Mouse (Mus musculus) heart, postnatal 0 days (tissue): ENCODE data around the gene Wnt7a. TPM values are rescaled to one million over a fixed set of nuclear protein-coding genes. Genes with fewer than 3 reads are reported as not detected.

Source experiments
- ATAC-seq: fragments of 200-750 bp; cut with Nextera tagmentation; 2 replicates; pipeline ENCODE4 v1.8.0; 2017; ENCODE audit warnings: low read depth, moderate number of reproducible peaks, moderate library complexity; ENCODE audit not compliant: insufficient read depth
- DNase-seq: peaks from one replicate; pipeline ENCODE4 v3.0.0-alpha.2; 2016; ENCODE audit warnings: low spot score
- H3K27ac ChIP-seq: fragments of 300-500 bp; sonication (generic); 2 replicates; pipeline ENCODE4 v1.5.1; 2014; ENCODE audit warnings: low read depth, mild to moderate bottlenecking
- H3K27me3 ChIP-seq: fragments of 300-500 bp; sonication (generic); 2 replicates; pipeline ENCODE4 v1.6.1; 2014; ENCODE audit warnings: low read length, mixed read lengths; ENCODE audit not compliant: control insufficient read depth, insufficient read depth
- H3K36me3 ChIP-seq: fragments of 300-500 bp; sonication (generic); replicated peaks from 2 replicates; pipeline ENCODE4 v1.6.1; 2014; ENCODE audit warnings: low read length, mixed read lengths; ENCODE audit not compliant: control insufficient read depth, insufficient read depth
- H3K4me1 ChIP-seq: fragments of 300-500 bp; sonication (generic); 2 replicates; pipeline ENCODE4 v1.6.1; 2014; ENCODE audit warnings: antibody characterized with exemption; ENCODE audit not compliant: control insufficient read depth, insufficient read depth
- H3K4me2 ChIP-seq: fragments of 300-500 bp; sonication (generic); 2 replicates; pipeline ENCODE4 v1.6.1; 2014; ENCODE audit warnings: low read depth, mild to moderate bottlenecking, low read length, moderate library complexity
- H3K4me3 ChIP-seq: fragments of 300-500 bp; sonication (generic); 2 replicates; pipeline ENCODE4 v1.5.1; 2014; ENCODE audit warnings: low read depth, low read length
- H3K9ac ChIP-seq: fragments of 300-500 bp; sonication (generic); replicated peaks from 2 replicates; pipeline ENCODE4 v1.6.1; 2014; ENCODE audit warnings: low read depth, low read length, mixed read lengths
- H3K9me3 ChIP-seq: fragments of 300-500 bp; sonication (generic); replicated peaks from 2 replicates; pipeline ENCODE4 v1.6.1; 2016; ENCODE audit warnings: low read length; ENCODE audit not compliant: control insufficient read depth
- CTCF ChIP-seq: IDR thresholded peaks from 2 replicates; pipeline ENCODE4 v1.5.1; 2016; ENCODE audit warnings: antibody characterized with exemption, control low read depth, low read depth
- EP300 ChIP-seq: IDR thresholded peaks from 2 replicates; pipeline ENCODE4 v1.6.1; 2016; ENCODE audit warnings: antibody characterized with exemption, low read depth
- WGBS: fragments of 180-500 bp; shearing (Covaris S2); extraction: QIAGEN DNeasy Blood & Tissue Kit; methylation state at CpG from one replicate; pipeline ENCODE4 v1.1.7; 2014; 5-methylcytosine and 5-hydroxymethylcytosine counted together
- polyA plus RNA-seq: library from polyadenylated mRNA; unstranded; fragments of >200 nt; fragmentation: Nextera tagmentation; extraction: Ambion mirVana; gene quantifications from 2 replicates; pipeline ENCODE4 v1.2.1, GENCODE M21; 2015
- total RNA-seq: library from RNA; depleted of rRNA; stranded (reverse); fragments of >200 nt; gene quantifications from 2 replicates; pipeline ENCODE4 v1.2.3, GENCODE M21; 2014; ENCODE audit warnings: low replicate concordance

Gene Wnt7a
- total and polyA plus RNA-seq, 2 experiments from 2014 or later, result not detected

- 58% methylated on average over 2 of the region's 2 CpGs for WGBS
- Histone ChIP-seq H3K4me2 (no peak overlapping the region), H3K9ac (no peak overlapping the region), H3K9me3 (no peaks in the 10 kb centered on the region), H3K4me3 (no peak overlapping the region), H3K27me3 (0 out of 2 replicates have a peak, but pooled peaks cover 15% of the 10 kb centered on the region), H3K4me1 (peaks cover 4% of the 10 kb centered on the region), H3K36me3 (no peaks in the 10 kb centered on the region), H3K27ac (no peak overlapping the region)
- DNase-seq (no peak), ATAC-seq (no peak)
- TF ChIP-seq EP300 (no peak), CTCF (no peak)
Observed at GRCm38 (mm10) chr6:91383871-91384270, 27.3 kb downstream of the Wnt7a start.

- Histone ChIP-seq H3K4me3 (no peak overlapping the region), H3K9ac (no peak overlapping the region), H3K27me3 (0 out of 2 replicates have a peak, but pooled peaks cover 19% of the 10 kb centered on the region), H3K27ac (no peak overlapping the region), H3K36me3 (no peaks in the 10 kb centered on the region), H3K4me2 (no peak overlapping the region), H3K4me1 (peaks cover 4% of the 10 kb centered on the region; the same call in 1 of the 2 replicates), H3K9me3 (no peaks in the 10 kb centered on the region)
- ATAC-seq, result no peak
- DNase-seq, result no peak
- TF ChIP-seq CTCF (no peak), EP300 (no peak)
- WGBS, result 57% methylated on average over 1 of the region's 1 CpGs
Observed at GRCm38 (mm10) chr6:91383303-91383702, 27.9 kb downstream of the Wnt7a start.

GRCm38 (mm10) chr6:91379871-91380270 is 31.3 kb downstream of the Wnt7a start:
- ATAC-seq (no peak), DNase-seq (no peak)
- Histone ChIP-seq H3K9me3 (no peaks in the 10 kb centered on the region), H3K4me3 (no peak overlapping the region), H3K27me3 (0 out of 2 replicates have a peak, but pooled peaks cover 17% of the 10 kb centered on the region), H3K36me3 (no peaks in the 10 kb centered on the region), H3K9ac (no peak overlapping the region), H3K4me2 (no peak overlapping the region), H3K27ac (no peak overlapping the region), H3K4me1 (no peaks in the 10 kb centered on the region)
- WGBS, result 59% methylated on average over 4 of the region's 4 CpGs
- TF ChIP-seq EP300 (no peak), CTCF (no peak)

GRCm38 (mm10) chr6:91379266-91379665 is 31.9 kb downstream of the Wnt7a start:
- Histone ChIP-seq H3K27me3 (0 out of 2 replicates have a peak, but pooled peaks cover 17% of the 10 kb centered on the region), H3K9ac (no peak overlapping the region), H3K4me1 (no peaks in the 10 kb centered on the region), H3K9me3 (no peaks in the 10 kb centered on the region), H3K4me2 (no peak overlapping the region), H3K27ac (no peak overlapping the region), H3K4me3 (no peak overlapping the region), H3K36me3 (no peaks in the 10 kb centered on the region)
- ATAC-seq (no peak), DNase-seq (no peak)
- 63% methylated on average over 3 of the region's 3 CpGs for WGBS
- TF ChIP-seq CTCF, result no peak
- TF ChIP-seq EP300, result no peak

DNA sequence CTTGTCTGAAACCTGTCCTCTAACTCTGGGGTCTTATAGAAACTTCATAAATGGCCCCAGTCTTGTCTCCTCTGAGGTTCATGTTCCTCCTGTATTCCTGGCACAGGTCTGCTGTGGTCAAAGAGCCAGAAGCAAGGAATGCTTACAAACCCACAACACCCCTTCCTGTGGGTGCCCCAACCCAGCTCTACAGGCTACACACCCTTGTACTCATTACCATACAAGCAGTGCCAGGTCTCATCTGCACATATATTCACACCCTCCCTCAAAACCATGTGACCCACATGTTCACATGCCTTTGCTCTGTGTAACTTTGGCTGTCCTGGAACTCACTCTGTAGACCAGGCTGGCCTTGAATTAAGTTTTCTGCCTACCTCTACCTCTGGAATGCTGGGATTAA is 38.2 kb downstream of the Wnt7a start:
- Histone ChIP-seq H3K4me3 (no peak overlapping the region), H3K27ac (no peak overlapping the region), H3K4me2 (no peak overlapping the region), H3K27me3 (0 out of 2 replicates have a peak, but pooled peaks cover 20% of the 10 kb centered on the region), H3K9me3 (no peaks in the 10 kb centered on the region), H3K4me1 (no peaks in the 10 kb centered on the region), H3K36me3 (no peaks in the 10 kb centered on the region), H3K9ac (no peak overlapping the region)
- ATAC-seq (no peak), DNase-seq (no peak)
- TF ChIP-seq CTCF, result no peak
- TF ChIP-seq EP300, result no peak

- no peak overlapping the region for H3K4me2 ChIP-seq
- DNase-seq (no peak), ATAC-seq (no peak)
- H3K9ac ChIP-seq, result no peak overlapping the region
- H3K36me3 ChIP-seq, result no peaks in the 10 kb centered on the region
- TF ChIP-seq CTCF (no peak), EP300 (no peak)
- no peak overlapping the region for H3K27ac ChIP-seq
- no peaks in the 10 kb centered on the region for H3K9me3 ChIP-seq
- 44% methylated on average over 3 of the region's 3 CpGs for WGBS
- no peaks in the 10 kb centered on the region for H3K4me1 ChIP-seq
- no peak overlapping the region for H3K4me3 ChIP-seq
- 0 out of 2 replicates have a peak, but pooled peaks cover 19% of the 10 kb centered on the region for H3K27me3 ChIP-seq
Observed at GRCm38 (mm10) chr6:91372586-91372971, 38.6 kb downstream of the Wnt7a start.
